Mouse (Mus musculus): ENCODE measurements around the gene Bbs9.

The Bbs9 gene

GRCm38 (mm10) chr9:22537767-22538373 lies 62.4 kb downstream of the Bbs9 start:
- DNase-seq, result no peak

- no peak for DNase-seq
Measured at GRCm38 (mm10) chr9:22539546-22539945, 64.0 kb downstream of the Bbs9 start.

GRCm38 (mm10) chr9:22541130-22541529 lies 65.6 kb downstream of the Bbs9 start:
- peak; percentile 30 for DNase-seq

- DNase-seq, result no peak
Measured at GRCm38 (mm10) chr9:22543467-22543866, 68.0 kb downstream of the Bbs9 start.

- no peak for DNase-seq
Measured at GRCm38 (mm10) chr9:22544349-22545341, 69.1 kb downstream of the Bbs9 start.

- DNase-seq, result no peak
Measured at GRCm38 (mm10) chr9:22551273-22551672, 75.8 kb downstream of the Bbs9 start.

- no peak for DNase-seq
Measured at GRCm38 (mm10) chr9:22556076-22556475, 80.6 kb downstream of the Bbs9 start.

- peak; percentile 76 for DNase-seq
Measured at GRCm38 (mm10) chr9:22557467-22557866, 82.0 kb downstream of the Bbs9 start.

GRCm38 (mm10) chr9:22563612-22564347 lies 88.3 kb downstream of the Bbs9 start:
- no peak for DNase-seq

- DNase-seq, result no peak
Measured at GRCm38 (mm10) chr9:22567726-22568125, 92.2 kb downstream of the Bbs9 start.

GRCm38 (mm10) chr9:22576426-22577139 lies 101.1 kb downstream of the Bbs9 start:
- DNase-seq, result peak; percentile 18

GRCm38 (mm10) chr9:22578266-22578665 lies 102.8 kb downstream of the Bbs9 start:
- DNase-seq, result no peak

GRCm38 (mm10) chr9:22584221-22584620 lies 108.7 kb downstream of the Bbs9 start:
- no peak for DNase-seq

- DNase-seq, result no peak
Measured at GRCm38 (mm10) chr9:22593032-22593431, 117.5 kb downstream of the Bbs9 start.

GRCm38 (mm10) chr9:22596650-22597049 lies 121.1 kb downstream of the Bbs9 start:
- no peak for DNase-seq

GRCm38 (mm10) chr9:22613271-22613824 lies 137.8 kb downstream of the Bbs9 start:
- DNase-seq, result no peak

GRCm38 (mm10) chr9:22619245-22619644 lies 143.7 kb downstream of the Bbs9 start:
- DNase-seq, result no peak

- DNase-seq, result peak; percentile 72
Measured at GRCm38 (mm10) chr9:22624966-22625365, 149.5 kb downstream of the Bbs9 start.

GRCm38 (mm10) chr9:22626014-22626413 lies 150.5 kb downstream of the Bbs9 start:
- DNase-seq, result no peak

- no peak for DNase-seq
Measured at GRCm38 (mm10) chr9:22627912-22628311, 152.4 kb downstream of the Bbs9 start.

- DNase-seq, result no peak
Measured at GRCm38 (mm10) chr9:22632800-22633485, 157.4 kb downstream of the Bbs9 start.

GRCm38 (mm10) chr9:22638502-22638901 lies 163.0 kb downstream of the Bbs9 start:
- no peak for DNase-seq

All from lung, postnatal 36 days (tissue).